Mouse (Mus musculus) adrenal gland, postnatal 10 days (tissue): ENCODE data around the gene Arid3a. TPM values are rescaled to one million over a fixed set of nuclear protein-coding genes. Genes with fewer than 3 reads are reported as not detected.

Source experiments
- DNase-seq: peaks from one replicate; pipeline ENCODE4 v3.0.0; 2021; ENCODE audit warnings: mixed read lengths
- total RNA-seq, 2 experiments: library from RNA; stranded (reverse); gene quantifications; 2 replicates each; pipeline ENCODE4 v1.2.3; 2021

Arid3a gene
- total RNA-seq, 2 experiments from 2014 or later: 6.3 to 8.1 TPM

- peak; percentile 70 for DNase-seq
These were observed 634 bp downstream of the Arid3a start for GRCm38 (mm10) chr10:79927324-79928029.

DNA sequence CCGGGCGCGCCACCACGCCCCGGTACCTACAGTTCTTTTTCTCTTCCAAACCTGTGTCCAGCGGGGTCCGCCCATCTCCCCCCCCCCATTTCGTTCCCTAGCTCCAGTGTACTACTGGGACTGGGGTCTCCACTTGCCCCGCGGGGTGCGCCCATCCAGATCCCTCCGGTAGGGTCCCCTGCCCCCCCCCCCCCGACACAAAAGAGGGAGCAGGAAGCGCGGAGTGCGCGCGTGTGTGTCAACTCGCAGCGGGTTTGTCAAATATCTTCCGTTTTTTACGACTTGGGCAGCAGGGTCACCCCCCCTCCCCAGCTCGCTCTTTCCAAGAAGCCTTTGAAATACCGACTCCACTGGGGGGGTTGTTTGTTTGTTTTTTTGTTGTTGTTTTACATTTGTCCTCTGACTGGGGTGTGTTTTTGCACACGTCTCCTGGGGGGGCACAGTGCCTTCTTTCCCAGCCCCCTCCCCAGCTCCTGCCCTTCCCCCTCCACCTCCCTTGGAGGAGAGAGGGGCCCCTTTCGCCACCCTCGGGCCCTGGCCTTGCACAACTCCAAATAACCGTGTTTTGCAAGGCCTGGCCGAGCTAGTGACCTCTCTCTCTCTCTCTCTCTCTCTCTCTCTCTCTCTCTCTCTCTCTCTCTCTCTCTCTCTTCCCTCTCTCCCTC lies 1.3 kb downstream of the Arid3a start:
- peak; percentile 71 for DNase-seq

- DNase-seq: no peak
These were observed 2.3 kb downstream of the Arid3a start for GRCm38 (mm10) chr10:79928907-79929701.

GRCm38 (mm10) chr10:79929967-79930825 lies 3.4 kb downstream of the Arid3a start:
- peak; percentile 36 for DNase-seq

DNA sequence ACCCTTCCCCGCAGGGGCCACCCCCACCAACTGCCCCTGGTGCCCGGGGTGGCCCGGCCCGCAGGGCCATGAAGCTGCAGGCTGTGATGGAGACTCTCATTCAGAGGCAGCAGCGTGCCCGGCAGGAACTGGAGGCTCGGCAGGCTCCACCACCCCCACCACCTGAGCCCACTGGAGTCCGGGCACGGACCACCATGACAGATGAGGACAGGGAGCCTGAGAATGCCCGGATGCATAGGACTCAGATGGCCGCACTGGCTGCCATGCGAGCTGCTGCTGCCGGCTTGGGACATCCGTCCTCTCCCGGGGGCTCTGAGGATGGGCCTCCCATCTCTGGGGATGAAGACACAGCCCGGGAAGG lies 4.0 kb downstream of the Arid3a start:
- no peak for DNase-seq

- no peak for DNase-seq
These were observed 5.0 kb downstream of the Arid3a start for GRCm38 (mm10) chr10:79931797-79932196.

- DNase-seq: peak; percentile 63
These were observed 5.9 kb downstream of the Arid3a start for GRCm38 (mm10) chr10:79932736-79933135.

DNA sequence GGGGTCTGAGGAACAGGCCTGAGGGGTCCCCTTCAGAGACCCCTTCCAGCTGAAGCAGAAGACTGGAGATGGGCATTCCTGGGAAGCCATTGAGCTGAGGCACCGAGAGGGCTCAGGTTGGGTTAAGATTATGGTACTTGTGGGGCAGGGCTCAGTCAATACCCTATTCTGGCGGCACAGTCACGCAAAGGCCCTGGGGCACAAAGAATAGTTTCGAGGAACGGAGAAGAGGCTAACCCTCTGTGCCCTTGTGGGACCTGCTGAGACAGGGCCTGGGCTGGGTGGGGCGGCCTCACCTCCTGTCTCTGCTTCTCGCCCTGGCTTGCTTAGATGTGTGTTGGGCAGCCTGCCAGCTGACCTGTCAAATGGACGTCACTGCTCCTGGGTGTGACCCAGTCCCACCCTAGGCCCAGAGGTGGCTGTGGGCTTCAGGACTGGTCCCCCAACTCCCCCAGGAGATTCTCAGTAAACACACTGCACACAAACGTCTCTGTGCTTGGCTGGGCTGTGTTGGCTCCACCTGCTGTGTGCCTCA lies 6.4 kb downstream of the Arid3a start:
- peak; percentile 50 for DNase-seq

DNA sequence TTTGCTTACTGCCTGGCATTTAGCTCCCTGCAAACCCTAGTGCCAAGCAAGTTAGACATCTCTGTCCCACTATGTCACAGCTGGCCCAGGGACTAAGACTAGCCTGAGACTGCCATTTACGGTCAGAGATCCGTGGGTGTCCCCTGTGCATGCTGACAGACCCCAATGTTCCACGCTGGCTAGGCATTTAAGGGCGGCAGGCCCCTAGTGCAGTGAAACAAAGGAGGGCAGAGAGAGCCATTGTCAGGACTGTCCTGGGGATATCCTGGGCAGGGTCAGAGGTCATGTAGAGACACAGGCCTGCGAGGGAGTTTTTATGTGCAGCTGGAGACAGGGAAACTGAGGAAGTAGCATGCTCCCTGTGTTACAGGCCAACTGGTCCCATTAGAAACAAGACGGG lies 7.0 kb downstream of the Arid3a start:
- no peak for DNase-seq

GRCm38 (mm10) chr10:79934272-79934721 lies 7.5 kb downstream of the Arid3a start:
- peak; percentile 87 for DNase-seq

GRCm38 (mm10) chr10:79934794-79935569 lies 8.1 kb downstream of the Arid3a start:
- DNase-seq: no peak

- DNase-seq: peak; percentile 41
These were observed 9.6 kb downstream of the Arid3a start for GRCm38 (mm10) chr10:79936284-79936910.

DNA sequence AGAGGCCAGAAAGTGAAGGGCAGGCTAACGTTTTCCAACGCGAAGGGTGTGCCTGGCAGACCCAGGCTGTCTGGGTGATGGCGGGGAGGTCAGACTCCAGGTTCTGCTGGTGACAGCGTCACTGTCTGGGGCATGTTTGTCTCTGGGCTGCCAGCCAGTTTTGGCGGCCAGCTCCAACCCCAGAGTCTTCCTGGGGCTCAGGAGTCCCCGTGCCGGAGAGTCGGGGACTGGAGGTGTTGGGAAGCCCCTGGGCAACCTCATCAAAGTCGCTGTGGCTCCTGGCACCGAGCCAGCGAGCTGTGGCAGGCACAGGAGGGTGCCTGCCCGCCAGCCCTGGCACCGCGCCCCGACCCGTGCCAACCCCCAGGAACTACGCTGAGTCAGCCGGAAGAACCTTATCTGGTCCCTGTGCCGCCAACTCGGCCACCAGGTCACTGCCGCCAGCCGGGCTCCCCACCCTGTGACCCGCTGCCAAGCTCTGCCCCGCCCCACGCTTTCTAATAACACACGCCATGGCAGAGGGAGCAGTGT lies 10.1 kb downstream of the Arid3a start:
- peak; percentile 94 for DNase-seq

- no peak for DNase-seq
These were observed 11.1 kb downstream of the Arid3a start for GRCm38 (mm10) chr10:79937775-79938526.

GRCm38 (mm10) chr10:79940749-79941148 lies 13.9 kb downstream of the Arid3a start:
- DNase-seq: no peak

DNA sequence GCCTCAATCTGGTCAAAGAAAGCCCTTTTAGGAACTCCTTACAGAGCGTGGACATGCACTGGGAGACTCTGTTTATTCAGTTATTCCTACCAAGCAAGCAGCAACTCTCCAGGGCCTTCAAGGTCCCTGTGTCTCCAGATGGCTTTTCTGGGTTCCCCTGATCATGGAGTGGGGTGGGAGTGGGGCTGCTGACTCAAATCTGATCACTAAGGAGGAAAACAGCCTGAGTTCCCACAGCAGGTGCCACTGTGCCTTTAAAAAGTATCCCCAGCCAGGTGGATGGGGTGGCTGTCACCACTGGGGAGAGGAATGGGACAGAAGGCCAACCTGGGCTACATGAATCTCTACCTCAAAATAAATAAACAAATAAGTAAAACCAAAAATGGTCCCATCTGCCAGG lies 16.1 kb downstream of the Arid3a start:
- DNase-seq: no peak

- DNase-seq: no peak
These were observed 16.6 kb downstream of the Arid3a start for GRCm38 (mm10) chr10:79943471-79943901.

DNA sequence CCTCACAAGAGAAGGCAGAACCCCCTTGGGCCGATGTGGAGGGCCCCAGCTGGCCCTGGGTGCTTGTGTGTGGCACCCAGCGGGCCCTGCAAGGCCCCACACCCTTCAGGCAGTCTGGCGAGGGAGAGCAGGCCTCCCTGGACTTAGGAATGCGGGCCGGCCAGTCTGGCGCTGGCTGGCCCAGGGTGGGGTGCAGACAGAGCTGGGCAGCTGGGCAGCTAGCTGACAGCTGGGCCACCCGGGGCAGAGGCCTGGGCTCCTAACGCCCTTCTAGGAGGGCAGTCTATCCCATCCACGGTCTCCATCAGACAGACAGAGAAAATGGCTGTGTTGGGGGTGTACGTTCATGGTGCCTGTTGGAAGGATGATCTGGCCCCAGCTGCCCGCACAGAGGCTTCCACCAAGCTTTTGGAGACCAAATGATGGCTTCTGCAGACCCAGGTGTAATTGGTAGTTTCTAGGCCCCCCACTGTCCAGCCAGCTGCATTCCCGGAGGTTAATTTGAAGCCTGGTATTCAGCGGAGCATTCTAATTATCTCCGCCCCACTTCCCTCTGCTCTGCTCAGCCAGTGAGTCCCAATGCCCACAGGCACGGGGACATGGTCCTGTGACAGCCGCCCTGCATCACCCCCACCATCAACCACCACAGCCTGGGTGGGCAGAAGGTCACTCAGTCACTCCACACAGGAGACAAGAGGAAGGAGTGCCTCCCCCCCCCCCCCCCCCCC lies 18.8 kb downstream of the Arid3a start:
- no peak for DNase-seq
